Mouse (Mus musculus): ENCODE results near the gene Carmil2.

- no peak for TF ChIP-seq POLR2A (IDR thresholded peaks at IDR 0.05; ENCODE audit: extremely low read depth, insufficient read depth, low read length)
- TF ChIP-seq CTCF (IDR thresholded peaks at IDR 0.05; ENCODE audit: extremely low read depth, insufficient read depth, low read length): no peak
Observed at GRCm38 (mm10) chr8:105637601-105638041, 48.5 kb upstream of the Carmil2 start.
